Comparison of ENCODE assay signal across 8 mouse cellular contexts in the genomic region with DNA sequence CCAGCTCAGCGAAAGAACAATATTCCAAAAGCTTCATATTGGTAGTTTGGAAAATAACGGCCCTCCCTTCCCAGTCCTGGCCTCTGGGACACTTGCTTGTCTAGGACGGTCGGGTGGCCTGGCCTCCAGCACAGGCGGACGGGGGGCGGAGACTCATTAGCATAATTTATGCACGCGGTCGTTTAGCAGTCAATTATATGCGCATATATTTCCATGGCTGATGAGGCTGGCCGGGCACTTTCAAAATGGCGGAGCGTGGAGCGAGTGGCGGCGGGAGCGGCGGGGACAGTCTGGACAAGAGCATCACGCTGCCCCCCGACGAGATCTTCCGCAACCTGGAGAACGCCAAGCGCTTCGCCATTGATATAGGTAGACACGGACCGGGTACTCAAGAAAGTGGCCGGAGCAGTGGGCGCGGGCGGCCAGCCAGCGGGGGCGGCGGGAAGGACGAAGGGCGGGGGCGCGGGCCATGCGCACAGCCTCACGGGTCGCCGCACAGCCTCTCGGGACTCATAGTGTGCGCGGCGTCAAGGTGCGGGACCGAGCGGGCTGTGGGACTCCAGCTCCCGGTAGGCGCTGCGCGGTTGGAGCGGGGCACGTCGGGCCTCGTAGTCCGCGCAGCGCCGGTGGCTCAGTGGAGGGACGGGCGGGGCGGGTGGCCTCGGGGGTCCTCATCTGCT. TPM values are rescaled to one million over a fixed set of nuclear protein-coding genes. Genes with fewer than 3 reads are reported as not detected.
A peak's percentile ranks its signal among the peaks of the same experiment; 100 is the strongest.
DNase-seq lines count a peak whose midpoint lies in the region; ATAC-seq and TF ChIP-seq lines count a peak whose summit lies in the region.

A gene (plus strand): TSS at position 223 of the 680 bp plus-strand sequence.

- H3K4me2 ChIP-seq in forebrain, embryonic 15.5 days (replicated peaks), result peak within 1 kb of the TSS; percentile 84
- peak within 1 kb of the TSS; percentile 98 for H3K4me2 ChIP-seq in liver, postnatal 0 days (ENCODE audit: low read depth, low read length)
- peak within 1 kb of the TSS; percentile 90 for H3K4me2 ChIP-seq in neural tube, embryonic 13.5 days

- intact Hi-C loops in heart, postnatal 14 days (cut with DNase I), result no loop called here

- H3K9me3 ChIP-seq in forebrain, embryonic 15.5 days, result no peaks in the 10 kb centered on the region
- no peaks in the 10 kb centered on the region for H3K9me3 ChIP-seq in liver, postnatal 0 days (ENCODE audit: low read length)
- H3K9me3 ChIP-seq in neural tube, embryonic 13.5 days, result no peaks in the 10 kb centered on the region

- peak; percentile 93 for ATAC-seq in forebrain, embryonic 15.5 days (replicated peaks)
- ATAC-seq in liver, postnatal 0 days, result peak; percentile 91
- ATAC-seq in neural tube, embryonic 13.5 days (ENCODE audit: low read depth), result peak; percentile 91

- H3K27me3 ChIP-seq in forebrain, embryonic 15.5 days, result no peaks in the 10 kb centered on the region
- peaks cover 46% of the 10 kb centered on the region for H3K27me3 ChIP-seq in liver, postnatal 0 days (ENCODE audit: insufficient read depth, low read length)
- peaks cover 9% of the 10 kb centered on the region for H3K27me3 ChIP-seq in neural tube, embryonic 13.5 days

- peak; percentile 89 for DNase-seq in ES-CJ7 (ENCODE audit: low read depth, low spot score)
- DNase-seq in cerebellum, adult 11 months, result peak; percentile 91
- peak; percentile 87 to 90 for DNase-seq in heart, postnatal 14 days
- peak; percentile 92 for DNase-seq in layer of hippocampus, adult 11-12 months (ENCODE audit: low spot score)
- DNase-seq in liver, postnatal 0 days, result peak; percentile 91
- DNase-seq in telencephalon, adult 2 months (ENCODE audit: low read depth, low spot score), result peak; percentile 88

- H3K4me3 ChIP-seq in forebrain, embryonic 15.5 days, result peak within 1 kb of the TSS; percentile 82
- peak within 1 kb of the TSS; percentile 95 for H3K4me3 ChIP-seq in liver, postnatal 0 days (ENCODE audit: low read depth, low read length)
- peak within 1 kb of the TSS; percentile 86 for H3K4me3 ChIP-seq in neural tube, embryonic 13.5 days

- no peak for TF ChIP-seq EP300 in liver, postnatal 0 days (IDR thresholded peaks at IDR 0.05; ENCODE audit: low read depth)

- TF ChIP-seq CTCF in liver, postnatal 0 days (IDR thresholded peaks at IDR 0.05; ENCODE audit: low read depth), result no peak

- H3K9ac ChIP-seq in forebrain, embryonic 15.5 days (replicated peaks), result peak within 1 kb of the TSS; percentile 83
- H3K9ac ChIP-seq in liver, postnatal 0 days (replicated peaks), result peak within 1 kb of the TSS; percentile 91
- H3K9ac ChIP-seq in neural tube, embryonic 13.5 days, result peak within 1 kb of the TSS; percentile 92

- peaks cover 2% of the 10 kb centered on the region for H3K36me3 ChIP-seq in forebrain, embryonic 15.5 days
- H3K36me3 ChIP-seq in liver, postnatal 0 days (replicated peaks; ENCODE audit: insufficient read depth, low read length), result peaks cover 16% of the 10 kb centered on the region
- H3K36me3 ChIP-seq in neural tube, embryonic 13.5 days, result peaks cover 2% of the 10 kb centered on the region

- H3K27ac ChIP-seq in forebrain, embryonic 15.5 days (replicated peaks), result peak within 1 kb of the TSS; percentile 96
- peak within 1 kb of the TSS; percentile 80 for H3K27ac ChIP-seq in liver, postnatal 0 days (ENCODE audit: low read depth)
- H3K27ac ChIP-seq in neural tube, embryonic 13.5 days (replicated peaks), result peak within 1 kb of the TSS; percentile 97

- under 1% methylated on average over 60 of the region's 66 CpGs for WGBS in forebrain, embryonic 15.5 days
- WGBS in liver, postnatal 0 days (ENCODE audit: insufficient replicate concordance), result under 1% methylated on average over 66 of the region's 66 CpGs
- under 1% methylated on average over 64 of the region's 66 CpGs for WGBS in neural tube, embryonic 13.5 days

- H3K4me1 ChIP-seq in forebrain, embryonic 15.5 days, result peaks cover 66% of the 10 kb centered on the region
- peaks cover 46% of the 10 kb centered on the region for H3K4me1 ChIP-seq in liver, postnatal 0 days (ENCODE audit: insufficient read depth)
- H3K4me1 ChIP-seq in neural tube, embryonic 13.5 days (replicated peaks), result peaks cover 70% of the 10 kb centered on the region

RNA-seq across cellular contexts. Expression of the gene that starts here (rescaled TPM):
- polyA plus RNA-seq in forebrain, embryonic 15.5 days (2015; fragmentation: Nextera tagmentation; extraction: Ambion mirVana), result 43.5 and 48.9 TPM in 2 replicates
- total RNA-seq in heart, postnatal 14 days (2021), result 10 to 100 TPM; 38.3 to 41.0 TPM
- 10.9 and 11.4 TPM in 2 replicates for polyA plus RNA-seq in liver, postnatal 0 days (2015; fragmentation: Nextera tagmentation; extraction: Ambion mirVana)
- polyA plus RNA-seq in neural tube, embryonic 13.5 days (2015; fragmentation: Nextera tagmentation; extraction: Ambion mirVana), result 36.6 and 36.8 TPM in 2 replicates

Comparison
In these comparisons a context has a peak if more than half of its experiments do, and no peak if none do; other contexts are left out.
1. Peak in every context shown above with its lines: DNase-seq, ATAC-seq, H3K4me3 ChIP-seq and H3K27ac ChIP-seq.